Mouse (Mus musculus) kidney, adult 2 months (tissue): ENCODE measurements around the gene Nynrin. TPM values are rescaled to one million over a fixed set of nuclear protein-coding genes. Genes with fewer than 3 reads are reported as not detected.
A peak's percentile ranks its signal among the peaks of the same experiment; 100 is the strongest.

ENCODE experiments used
- DNase-seq: peaks from one replicate; pipeline ENCODE4 v3.0.0; 2021
- H3K27ac ChIP-seq: fragments of 200-500 bp; 2 replicates; pipeline ENCODE4 v1.5.1; 2012; ENCODE audit warnings: low read depth, low read length, control low read depth, inconsistent platforms; ENCODE audit not compliant: insufficient read depth
- H3K27me3 ChIP-seq: fragments of 200-500 bp; replicated peaks from 2 replicates; pipeline ENCODE4 v1.6.1; 2012; ENCODE audit warnings: mild to moderate bottlenecking, moderate library complexity, low read length, inconsistent platforms; ENCODE audit not compliant: control insufficient read depth, insufficient read depth
- H3K36me3 ChIP-seq: fragments of 200-500 bp; 2 replicates; pipeline ENCODE4 v1.6.1; 2012; ENCODE audit warnings: mild to moderate bottlenecking, moderate library complexity, low read length, inconsistent platforms; ENCODE audit not compliant: control insufficient read depth, insufficient read depth
- H3K4me1 ChIP-seq: fragments of 200-500 bp; 2 replicates; pipeline ENCODE4 v1.6.1; 2011; ENCODE audit warnings: low read length; ENCODE audit not compliant: control insufficient read depth, insufficient read depth
- H3K4me3 ChIP-seq: fragments of 200-500 bp; 2 replicates; pipeline ENCODE4 v1.5.1; 2011; ENCODE audit warnings: mild to moderate bottlenecking, low read depth, low read length, control low read depth; ENCODE audit not compliant: insufficient read depth
- CTCF ChIP-seq: fragments of 200-500 bp; conservative IDR thresholded peaks from 2 replicates; pipeline ENCODE4 v1.5.1; 2011; ENCODE audit warnings: low read depth, mild to moderate bottlenecking, control low read depth, low read length, moderate library complexity, mixed read lengths; ENCODE audit not compliant: insufficient read depth, insufficient read length
- POLR2A ChIP-seq: fragments of 200-500 bp; IDR thresholded peaks from one replicate; pipeline ENCODE4 v1.6.1; 2011; ENCODE audit warnings: low read depth, low read length, control low read depth
- whole genome bisulfite sequencing: fragments of 180-500 bp; shearing (Covaris S2); methylation state at CpG from one replicate; pipeline ENCODE4 v1.1.7; 2018; 5-methylcytosine and 5-hydroxymethylcytosine counted together
- polyA plus RNA-seq: library from polyadenylated mRNA; depleted of rRNA; stranded (reverse); fragments of >200 nt; gene quantifications from 2 replicates; pipeline ENCODE4 v1.2.3, GENCODE M21; 2012

The Nynrin gene
- polyA plus RNA-seq, 1 experiment, result 7.6 TPM

- Histone ChIP-seq H3K27ac (no peak overlapping the region), H3K36me3 (no peaks in the 10 kb centered on the region), H3K4me1 (0 out of 2 replicates have a peak, but pooled peaks cover 1% of the 10 kb centered on the region), H3K4me3 (no peak overlapping the region), H3K27me3 (no peaks in the 10 kb centered on the region)
- 69% methylated on average over 4 of the region's 4 CpGs for WGBS
- DNase-seq, result no peak
- TF ChIP-seq POLR2A, result no peak
- TF ChIP-seq CTCF, result no peak
These were observed 12.9 kb upstream of the Nynrin start for GRCm38 (mm10) chr14:55840853-55841366.

- WGBS, result 89% methylated on average over 4 of the region's 4 CpGs
- peak; percentile 18 for DNase-seq
- Histone ChIP-seq H3K27ac (no peak overlapping the region), H3K27me3 (no peaks in the 10 kb centered on the region), H3K4me1 (peaks cover 6% of the 10 kb centered on the region; the same call in 1 of the 2 replicates), H3K36me3 (no peaks in the 10 kb centered on the region), H3K4me3 (no peak overlapping the region)
- TF ChIP-seq POLR2A (no peak), CTCF (peak; percentile 24; the same call in 1 of the 2 replicates)
These were observed 11.0 kb upstream of the Nynrin start for GRCm38 (mm10) chr14:55842794-55843193.

GRCm38 (mm10) chr14:55845506-55846294 lies 8.1 kb upstream of the Nynrin start:
- TF ChIP-seq POLR2A, result no peak
- TF ChIP-seq CTCF, result no peak
- WGBS, result 51% methylated on average over 9 of the region's 9 CpGs
- Histone ChIP-seq H3K27ac (no peak overlapping the region), H3K36me3 (no peaks in the 10 kb centered on the region), H3K4me1 (peaks cover 6% of the 10 kb centered on the region; the same call in 1 of the 2 replicates), H3K4me3 (no peak overlapping the region), H3K27me3 (no peaks in the 10 kb centered on the region)
- peak; percentile 80 for DNase-seq

- Histone ChIP-seq H3K27ac (no peak overlapping the region), H3K4me3 (no peak overlapping the region), H3K36me3 (no peaks in the 10 kb centered on the region), H3K27me3 (no peaks in the 10 kb centered on the region), H3K4me1 (peaks cover 13% of the 10 kb centered on the region; the same call in 1 of the 2 replicates)
- 78% methylated on average over 6 of the region's 6 CpGs for WGBS
- no peak for DNase-seq
- TF ChIP-seq POLR2A, result no peak
- no peak for TF ChIP-seq CTCF
These were observed 2.9 kb upstream of the Nynrin start for GRCm38 (mm10) chr14:55850885-55851284.

- Histone ChIP-seq H3K27ac (no peak overlapping the region), H3K4me3 (peak overlapping the region; percentile 70; the same call in 1 of the 2 replicates)
These were observed 911 bp upstream of the Nynrin start for GRCm38 (mm10) chr14:55852646-55853551.

GRCm38 (mm10) chr14:55854406-55855100 lies 743 bp downstream of the Nynrin start:
- TF ChIP-seq CTCF (no peak), POLR2A (no peak)
- Histone ChIP-seq H3K27ac (peak overlapping the region; percentile 22), H3K27me3 (no peaks in the 10 kb centered on the region), H3K4me1 (peaks cover 8% of the 10 kb centered on the region; the same call in 1 of the 2 replicates), H3K4me3 (peak overlapping the region; percentile 70), H3K36me3 (no peaks in the 10 kb centered on the region)
- DNase-seq, result peak; percentile 29
- 5% methylated on average over 9 of the region's 9 CpGs for WGBS

More at GRCm38 (mm10) chr14:55852646-55853551, 911 bp upstream of the Nynrin start:
- no peak for DNase-seq
- Histone ChIP-seq H3K27me3 (no peaks in the 10 kb centered on the region), H3K4me1 (peaks cover 8% of the 10 kb centered on the region; the same call in 1 of the 2 replicates), H3K36me3 (no peaks in the 10 kb centered on the region)
- WGBS, result 37% methylated on average over 11 of the region's 11 CpGs
- TF ChIP-seq POLR2A (no peak), CTCF (no peak)
